Mouse (Mus musculus) heart, adult 9 months (tissue): ENCODE data around the gene St6galnac5.
"Not testable (repeated sequence)": the region's sequence is repeated elsewhere in the genome, so short reads cannot be mapped to it uniquely, and the experiment has no call there.

ENCODE experiments used
- DNase-seq, 2 experiments: peaks; one replicate each; pipeline ENCODE4 v3.0.0; 2022; ENCODE audit warnings: low spot score in 2 of 2

The St6galnac5 gene

DNA sequence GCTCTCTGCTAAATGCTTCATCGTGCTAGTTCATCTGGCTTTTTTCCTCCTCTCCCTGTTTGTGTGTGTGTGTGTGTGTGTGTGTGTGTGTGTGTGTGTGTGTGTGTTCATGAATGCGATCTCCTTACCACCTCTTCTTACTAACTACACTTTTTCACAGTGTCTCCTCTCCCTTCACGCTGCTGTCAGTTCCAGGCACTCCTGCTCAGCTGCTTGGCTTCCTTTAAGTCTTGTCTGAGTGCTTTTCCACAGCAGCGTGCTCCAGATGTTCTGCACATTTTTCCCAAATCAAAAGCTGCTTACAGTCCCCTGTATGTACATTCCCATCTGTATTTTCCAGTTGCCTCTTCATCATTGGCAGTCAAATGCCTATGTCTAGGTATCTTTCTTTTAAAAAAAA, 189.0 kb downstream of the St6galnac5 start:
- no peak for DNase-seq

DNA sequence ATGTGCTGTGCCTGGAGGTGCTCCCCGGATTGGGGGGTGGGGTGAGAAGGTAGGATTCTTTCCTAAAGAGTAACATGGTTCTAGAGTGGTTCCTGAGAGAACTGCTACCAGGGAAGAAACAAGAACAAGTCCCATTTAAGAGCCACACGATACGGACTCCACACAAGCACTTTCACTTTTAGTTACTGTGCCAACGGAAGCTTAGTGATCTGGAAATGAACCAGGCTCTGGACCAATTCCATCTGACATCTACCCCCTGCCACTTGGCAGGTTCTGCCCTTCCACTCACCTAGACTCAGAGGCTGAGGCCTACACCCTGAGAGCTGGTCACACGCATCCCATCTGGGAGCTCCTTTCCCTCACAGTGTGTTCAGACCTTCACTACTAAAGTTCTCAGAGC, 189.4 kb downstream of the St6galnac5 start:
- no peak for DNase-seq

DNA sequence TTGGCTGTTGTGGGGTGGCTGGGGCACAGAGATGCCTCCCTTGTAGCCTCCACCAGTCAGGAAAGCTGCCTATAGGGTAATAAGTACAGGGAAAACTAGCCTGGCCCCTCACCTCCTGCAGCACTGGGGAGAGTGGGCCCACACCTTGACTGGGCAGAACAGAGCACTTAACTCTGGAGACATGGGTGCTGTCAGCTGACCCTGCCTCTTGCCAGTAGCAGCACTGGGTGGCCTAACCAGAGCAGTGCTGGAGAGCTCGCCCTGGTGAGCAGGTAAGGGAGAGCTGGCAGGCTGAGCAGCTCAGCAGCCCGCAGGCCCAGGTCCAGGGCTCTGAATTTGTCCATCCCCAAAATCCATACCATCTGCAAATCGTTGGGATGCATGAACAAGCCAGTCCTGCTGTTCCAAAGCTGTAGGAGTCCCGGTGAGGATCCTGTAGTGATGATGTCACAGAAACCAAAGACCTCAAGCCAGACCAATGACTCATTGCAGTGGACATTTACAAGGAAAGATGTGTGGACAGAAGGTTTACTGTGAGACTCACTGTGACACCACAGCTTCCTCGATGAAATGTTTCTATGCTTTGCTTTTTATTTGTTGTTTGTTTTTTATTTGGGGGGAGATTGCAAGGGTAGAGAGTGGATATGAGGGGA, 193.6 kb downstream of the St6galnac5 start:
- not testable (repeated sequence) for DNase-seq

DNA sequence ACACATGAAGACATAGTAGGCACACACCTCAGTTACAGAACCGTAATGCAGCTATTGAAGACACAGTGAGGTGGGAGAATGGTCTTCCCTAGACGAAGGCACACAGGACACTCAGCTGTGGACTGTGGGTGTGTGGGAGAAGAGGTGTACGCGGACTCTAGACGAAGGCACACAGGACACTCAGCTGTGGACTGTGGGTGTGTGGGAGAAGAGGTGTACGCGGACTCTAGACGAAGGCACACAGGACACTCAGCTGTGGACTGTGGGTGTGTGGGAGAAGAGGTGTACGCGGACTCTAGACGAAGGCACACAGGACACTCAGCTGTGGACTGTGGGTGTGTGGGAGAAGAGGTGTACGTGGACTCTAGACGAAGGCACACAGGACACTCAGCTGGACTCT, 197.7 kb downstream of the St6galnac5 start:
- not testable (repeated sequence) for DNase-seq

DNA sequence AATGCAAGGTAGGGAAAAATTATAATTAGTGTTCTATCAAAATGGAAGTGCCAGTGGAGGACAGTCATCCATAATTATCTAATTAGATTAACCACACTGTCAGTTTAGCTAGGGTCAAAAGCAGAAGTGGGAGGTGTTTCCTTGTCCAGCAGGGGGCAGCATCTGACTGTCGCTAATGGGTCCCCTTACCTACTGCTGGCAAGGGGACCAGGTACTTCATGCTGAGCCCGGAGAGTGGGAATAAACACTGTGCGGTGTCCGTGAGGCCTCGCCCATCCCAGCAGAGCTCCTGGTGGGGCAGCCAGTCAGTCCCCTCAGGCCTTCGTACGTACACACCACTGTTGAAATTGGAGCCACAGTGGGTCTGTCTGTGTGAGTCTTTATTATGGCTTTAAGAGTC, 198.3 kb downstream of the St6galnac5 start:
- peak; percentile 5 to 25 for DNase-seq

DNA sequence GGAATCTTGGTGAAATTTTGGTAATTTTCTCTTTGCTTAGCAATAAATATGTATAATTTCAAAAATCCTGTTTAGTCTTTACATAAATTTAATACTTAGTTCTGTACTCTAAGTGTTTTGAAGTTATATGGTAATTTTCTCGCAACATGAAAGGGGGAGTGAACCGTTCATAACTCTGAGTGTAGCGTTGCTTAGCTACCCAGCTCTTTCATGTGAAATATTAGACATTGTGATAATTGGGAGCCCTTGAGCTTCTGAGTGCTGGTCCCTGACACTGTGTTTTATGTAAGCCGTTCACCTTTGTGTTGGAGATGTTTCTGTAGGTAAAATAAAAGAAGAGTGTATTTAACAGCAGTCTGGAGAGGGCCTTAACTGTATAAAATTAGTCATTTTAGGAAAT, 202.2 kb downstream of the St6galnac5 start:
- DNase-seq, result no peak

DNA sequence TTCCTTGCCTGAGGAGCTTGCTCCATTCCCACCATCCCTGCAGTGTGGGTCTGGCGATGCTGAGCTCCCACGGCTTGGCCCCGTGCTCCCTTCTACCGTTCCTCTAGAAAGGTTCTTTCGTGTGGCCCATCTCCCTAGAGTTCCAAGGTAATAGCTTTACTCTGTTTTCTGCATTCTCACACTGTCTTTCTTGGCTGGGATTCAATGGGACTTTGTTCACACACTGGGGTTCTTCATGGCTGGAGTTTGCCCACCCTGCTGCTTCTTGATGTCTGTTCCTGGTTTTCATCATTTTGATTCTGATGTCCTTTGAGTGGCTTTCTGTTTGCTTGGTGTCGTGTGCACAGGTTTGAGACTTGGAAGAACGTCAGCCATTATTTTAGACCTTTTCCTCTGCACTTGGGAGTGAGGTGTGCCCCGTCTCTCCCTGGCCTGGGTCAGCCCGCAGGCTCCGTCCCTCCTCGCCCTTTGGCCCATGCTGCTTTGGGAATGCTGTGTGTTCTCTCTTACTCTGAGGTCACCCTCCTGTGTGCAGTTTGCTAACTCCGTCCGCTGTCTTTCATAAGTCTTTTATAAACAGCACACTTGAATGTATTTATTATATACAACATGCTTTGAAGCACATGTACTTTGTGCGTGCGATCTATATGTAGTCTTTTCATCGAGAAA, 205.0 kb downstream of the St6galnac5 start:
- DNase-seq, result no peak

DNA sequence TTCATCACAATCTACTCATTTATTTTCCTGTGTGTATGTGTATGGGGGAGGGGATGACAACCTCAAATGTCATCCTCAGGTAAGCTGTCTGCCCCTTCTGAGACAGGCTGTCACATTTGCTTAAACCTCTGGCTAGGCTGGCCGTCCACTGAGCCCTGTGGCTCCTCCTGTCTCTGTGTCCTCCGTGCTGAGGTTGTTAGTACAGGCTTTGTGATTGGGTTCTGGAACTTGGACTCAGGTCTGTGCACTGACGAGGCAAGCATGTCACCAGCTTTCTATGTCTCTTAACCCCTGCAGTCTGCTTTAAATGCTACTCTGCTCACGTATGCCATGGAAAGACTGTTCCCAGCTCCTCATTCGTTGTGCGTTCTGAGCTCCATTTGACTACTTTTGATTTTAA, 205.7 kb downstream of the St6galnac5 start:
- no peak for DNase-seq

DNA sequence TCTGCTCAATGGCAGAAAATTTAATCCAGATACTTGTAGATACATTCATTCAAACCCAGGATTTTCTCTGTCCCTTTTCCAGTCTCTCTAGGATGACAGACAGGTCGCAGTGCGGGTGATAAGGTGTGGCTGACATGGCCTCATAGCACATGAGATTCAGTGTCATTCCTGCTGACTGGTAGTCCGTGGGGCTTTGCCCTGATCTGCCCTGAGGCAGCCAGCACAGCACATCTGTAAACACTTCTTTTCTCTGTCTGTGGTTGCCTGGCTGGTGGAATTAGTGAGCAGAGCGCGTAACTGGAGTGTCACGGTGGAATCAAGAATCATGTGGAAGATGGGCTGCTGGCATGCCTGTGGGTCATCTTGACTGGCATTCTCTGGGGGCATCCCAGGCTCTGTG, 212.0 kb downstream of the St6galnac5 start:
- DNase-seq, result no peak

DNA sequence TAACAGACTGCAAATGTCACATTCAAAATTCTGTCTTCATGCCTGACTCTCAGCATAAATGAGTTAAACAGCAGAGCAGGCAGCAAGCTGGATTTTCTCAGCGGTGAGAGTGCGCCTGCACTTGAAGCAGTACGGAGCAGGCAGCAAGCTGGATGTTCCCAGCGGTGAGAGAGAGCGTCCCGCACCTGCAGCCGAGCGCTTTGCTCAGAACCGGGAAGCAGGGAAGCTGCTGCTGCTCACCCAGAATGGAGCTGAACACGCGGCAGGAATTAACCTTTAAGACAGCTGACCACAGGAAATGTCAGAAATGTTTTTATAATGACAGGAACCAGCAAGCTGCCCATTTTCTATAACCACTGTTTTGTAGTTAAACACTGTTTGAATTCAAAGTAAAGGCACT, 214.6 kb downstream of the St6galnac5 start:
- no peak for DNase-seq
